Comparison of ENCODE assay signal across 8 mouse cellular contexts in the genomic region with DNA sequence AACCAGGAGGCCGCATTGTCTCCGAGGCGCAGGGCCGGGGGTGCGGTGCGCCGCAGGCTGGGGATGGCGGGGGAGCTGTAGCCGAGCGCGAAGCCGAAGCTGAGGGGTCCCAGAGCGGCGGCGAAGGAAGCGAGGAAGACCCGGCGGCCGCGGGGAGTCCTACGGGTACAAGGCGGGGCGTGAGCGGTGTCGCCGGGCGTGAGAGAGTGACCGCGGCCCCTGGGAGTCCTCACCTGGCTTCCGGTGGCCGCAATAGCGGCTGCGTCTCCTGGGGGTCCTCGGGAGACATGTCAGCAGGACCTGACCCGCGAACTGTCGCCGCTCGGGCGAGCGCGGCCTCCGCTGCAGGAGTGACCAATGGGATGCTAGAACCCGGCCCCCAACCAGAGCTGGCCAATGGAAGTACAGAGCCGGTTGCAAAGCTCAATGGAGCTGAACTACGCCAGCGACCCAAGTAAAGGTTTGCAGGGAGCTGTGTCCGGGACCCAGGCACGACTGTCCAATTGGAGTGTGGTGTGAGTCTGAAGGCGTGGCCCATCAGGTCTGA. TPM values are rescaled to one million over a fixed set of nuclear protein-coding genes. Genes with fewer than 3 reads are reported as not detected.
DNase-seq lines count a peak whose midpoint lies in the region; ATAC-seq and TF ChIP-seq lines count a peak whose summit lies in the region.

A gene (minus strand): TSS at position 359 of the 547 bp plus-strand sequence.

- no peaks in the 10 kb centered on the region for H3K27me3 ChIP-seq in embryonic facial prominence, embryonic 14.5 days (replicated peaks; ENCODE audit: control insufficient read depth, insufficient read depth, low read length)
- H3K27me3 ChIP-seq in heart, adult 2 months (ENCODE audit: control insufficient read depth, insufficient read depth, low read length) = no peaks in the 10 kb centered on the region
- no peaks in the 10 kb centered on the region for H3K27me3 ChIP-seq in limb, embryonic 13.5 days
- no peaks in the 10 kb centered on the region for H3K27me3 ChIP-seq in midbrain, embryonic 16.5 days (ENCODE audit: control insufficient read depth, insufficient read depth, low read depth, low read length)

- intact Hi-C loops in heart, adult 2 months (cut with DNase I) = loop anchor here (2.0 to 5.0 kb wide), 2 partner anchors 13 to 151 kb away; a partner anchor contains a TSS

- H3K4me1 ChIP-seq in embryonic facial prominence, embryonic 14.5 days (ENCODE audit: control insufficient read depth, insufficient read depth, low read length) = peaks cover 11% of the 10 kb centered on the region
- peaks cover 1% of the 10 kb centered on the region for H3K4me1 ChIP-seq in heart, adult 2 months (ENCODE audit: control insufficient read depth, insufficient read depth, low read length)
- peaks cover 19% of the 10 kb centered on the region for H3K4me1 ChIP-seq in limb, embryonic 13.5 days
- peaks cover 18% of the 10 kb centered on the region for H3K4me1 ChIP-seq in midbrain, embryonic 16.5 days (ENCODE audit: control insufficient read depth, insufficient read depth, low read length)

- H3K9me3 ChIP-seq in embryonic facial prominence, embryonic 14.5 days (ENCODE audit: control insufficient read depth, low read length) = no peaks in the 10 kb centered on the region
- no peaks in the 10 kb centered on the region for H3K9me3 ChIP-seq in limb, embryonic 13.5 days
- H3K9me3 ChIP-seq in midbrain, embryonic 16.5 days (replicated peaks; ENCODE audit: control insufficient read depth, low read length, poor library complexity, severe bottlenecking) = no peaks in the 10 kb centered on the region

- peak; percentile 88 for TF ChIP-seq POLR2A in heart, adult 2 months (IDR thresholded peaks at IDR 0.05; ENCODE audit: insufficient read depth, low read depth, low read length)

- TF ChIP-seq CTCF in heart, adult 2 months (IDR thresholded peaks at IDR 0.05) = no peak

- H3K4me2 ChIP-seq in embryonic facial prominence, embryonic 14.5 days (ENCODE audit: low read depth, low read length) = peak within 1 kb of the TSS; percentile 98
- H3K4me2 ChIP-seq in limb, embryonic 13.5 days (replicated peaks) = peak within 1 kb of the TSS; percentile 100
- H3K4me2 ChIP-seq in midbrain, embryonic 16.5 days (ENCODE audit: low read length) = peak within 1 kb of the TSS; percentile 99

- H3K36me3 ChIP-seq in embryonic facial prominence, embryonic 14.5 days (ENCODE audit: control insufficient read depth, insufficient read depth, low read length) = no peaks in the 10 kb centered on the region
- H3K36me3 ChIP-seq in heart, adult 2 months (ENCODE audit: control insufficient read depth, insufficient read depth, low read length) = no peaks in the 10 kb centered on the region
- H3K36me3 ChIP-seq in limb, embryonic 13.5 days = peaks cover 7% of the 10 kb centered on the region
- H3K36me3 ChIP-seq in midbrain, embryonic 16.5 days (ENCODE audit: control insufficient read depth, insufficient read depth, low read length) = peaks cover 6% of the 10 kb centered on the region

- peak; percentile 99 for ATAC-seq in embryonic facial prominence, embryonic 14.5 days (ENCODE audit: low read depth)
- peak; percentile 98 for ATAC-seq in limb, embryonic 13.5 days (ENCODE audit: low FRiP score, low read depth)
- ATAC-seq in midbrain, embryonic 16.5 days = peak; percentile 98

- H3K9ac ChIP-seq in embryonic facial prominence, embryonic 14.5 days (ENCODE audit: low read depth, low read length) = peak within 1 kb of the TSS; percentile 79
- H3K9ac ChIP-seq in heart, adult 2 months (ENCODE audit: low read depth, low read length) = peak within 1 kb of the TSS; percentile 86
- peak within 1 kb of the TSS; percentile 90 for H3K9ac ChIP-seq in limb, embryonic 13.5 days
- H3K9ac ChIP-seq in midbrain, embryonic 16.5 days (ENCODE audit: low read depth, low read length) = peak within 1 kb of the TSS; percentile 95

- no peak for TF ChIP-seq EP300 in heart, adult 2 months (IDR thresholded peaks at IDR 0.05; ENCODE audit: insufficient read depth, low read depth, low read length)

- H3K27ac ChIP-seq in embryonic facial prominence, embryonic 14.5 days (replicated peaks; ENCODE audit: low read depth, low read length) = peak within 1 kb of the TSS; percentile 39; the same call in 1 of the 2 replicates
- H3K27ac ChIP-seq in heart, adult 2 months = peak within 1 kb of the TSS; percentile 74
- H3K27ac ChIP-seq in limb, embryonic 13.5 days = peak within 1 kb of the TSS; percentile 39
- H3K27ac ChIP-seq in midbrain, embryonic 16.5 days (ENCODE audit: low read length) = peak within 1 kb of the TSS; percentile 69

- DNase-seq in 3T3-L1 (ENCODE audit: low read depth, low spot score) = peak; percentile 98
- peak; percentile 79 to 80 for DNase-seq in adrenal gland, postnatal 4 days (ENCODE audit: low spot score in 2 of 2)
- DNase-seq in embryonic facial prominence, embryonic 14.5 days (ENCODE audit: low spot score) = peak; percentile 97
- peak; percentile 87 to 94 for DNase-seq in heart, adult 2 months
- DNase-seq in kidney, adult 8-10 months = peak; percentile 93 to 94
- DNase-seq in spleen, postnatal 10 days (ENCODE audit: low spot score in 2 of 2) = peak; percentile 75 to 86

- H3K4me3 ChIP-seq in embryonic facial prominence, embryonic 14.5 days (ENCODE audit: low read depth, low read length) = peak within 1 kb of the TSS; percentile 73
- H3K4me3 ChIP-seq in heart, adult 2 months = peak within 1 kb of the TSS; percentile 95
- peak within 1 kb of the TSS; percentile 88 for H3K4me3 ChIP-seq in limb, embryonic 13.5 days
- peak within 1 kb of the TSS; percentile 91 for H3K4me3 ChIP-seq in midbrain, embryonic 16.5 days (ENCODE audit: low read depth, low read length)

- no peaks in the 10 kb centered on the region for H3K79me2 ChIP-seq in heart, adult 2 months (replicated peaks; ENCODE audit: control insufficient read depth, insufficient read depth, low read length)

- 0% methylated on average over 26 of the region's 50 CpGs for WGBS in embryonic facial prominence, embryonic 14.5 days
- under 1% methylated on average over 50 of the region's 50 CpGs for WGBS in heart, adult 2 months
- 0% methylated on average over 50 of the region's 50 CpGs for WGBS in limb, embryonic 13.5 days
- 0% methylated on average over 44 of the region's 50 CpGs for WGBS in midbrain, embryonic 16.5 days

RNA-seq across cellular contexts. Expression of the gene that starts here (rescaled TPM):
- 10 to 100 TPM; 19.7 to 20.4 TPM for total RNA-seq in adrenal gland, postnatal 4 days (2021)
- 12.2 and 15.7 TPM in 2 replicates for polyA plus RNA-seq in embryonic facial prominence, embryonic 14.5 days (2014; fragmentation: Nextera tagmentation; extraction: Ambion mirVana)
- total RNA-seq in heart, adult 2 months (2021) = 10 to 100 TPM; 12.8 to 16.6 TPM
- polyA plus RNA-seq in heart, adult 2 months (2012; rRNA removed) = 25.2 and 35.7 TPM in 2 replicates
- polyA plus RNA-seq in limb, embryonic 13.5 days (2015; fragmentation: Nextera tagmentation; extraction: Ambion mirVana) = 27.3 and 28.9 TPM in 2 replicates
- polyA plus RNA-seq in midbrain, embryonic 16.5 days (2015; fragmentation: Nextera tagmentation; extraction: Ambion mirVana) = 20.7 and 21.7 TPM in 2 replicates

Comparison
In these comparisons a context has a peak if more than half of its experiments do, and no peak if none do; other contexts are left out.
1. Peak in every context shown above with its lines: DNase-seq, ATAC-seq, H3K4me3 ChIP-seq and H3K27ac ChIP-seq.